ENCODE assay signal across 8 mouse cellular contexts in genomic region chr5:106925488-106926368, GRCm38 (mm10). TPM values are rescaled to one million over a fixed set of nuclear protein-coding genes. Genes with fewer than 3 reads are reported as not detected.
DNase-seq lines count a peak whose midpoint lies in the region; ATAC-seq and TF ChIP-seq lines count a peak whose summit lies in the region.
"Had no signal": no experiment of that assay in that cellular context is flagged by ENCODE, and none has a peak within 500 bp of the region (broad histone marks: within the 10 kb centered on the region; RNA-seq: fewer than 3 reads in every experiment).

Gene Hfm1 (minus strand): TSS chr5:106926321.

- H3K27me3 ChIP-seq in limb, embryonic 13.5 days, result no peaks in the 10 kb centered on the region
- no peaks in the 10 kb centered on the region for H3K27me3 ChIP-seq in midbrain, embryonic 14.5 days (ENCODE audit: control insufficient read depth, insufficient read depth, low read length)

- H3K36me3 ChIP-seq in limb, embryonic 13.5 days, result no peaks in the 10 kb centered on the region
- H3K36me3 ChIP-seq in midbrain, embryonic 14.5 days (ENCODE audit: control insufficient read depth, insufficient read depth, low read length), result no peaks in the 10 kb centered on the region

- H3K27ac ChIP-seq in bone marrow macrophage, adult 2 months (ENCODE audit: insufficient read depth, low read depth, low read length), result no peak within 1 kb of the TSS
- 0 out of 2 replicates have a peak within 1 kb of the TSS, but pooled peaks have one; percentile 10 for H3K27ac ChIP-seq in limb, embryonic 13.5 days
- peak within 1 kb of the TSS; percentile 94 for H3K27ac ChIP-seq in midbrain, embryonic 14.5 days (replicated peaks; ENCODE audit: low read depth, low read length)

- ATAC-seq in limb, embryonic 13.5 days (ENCODE audit: low FRiP score, low read depth), result peak; percentile 94
- ATAC-seq in midbrain, embryonic 14.5 days (ENCODE audit: low FRiP score, low TSS enrichment), result peak; percentile 95

- peak within 1 kb of the TSS; percentile 69 for H3K4me2 ChIP-seq in limb, embryonic 13.5 days (replicated peaks)
- H3K4me2 ChIP-seq in midbrain, embryonic 14.5 days (ENCODE audit: low read length), result peak within 1 kb of the TSS; percentile 59

- no peaks in the 10 kb centered on the region for H3K9me3 ChIP-seq in limb, embryonic 13.5 days
- H3K9me3 ChIP-seq in midbrain, embryonic 14.5 days (ENCODE audit: control insufficient read depth, low read length), result no peaks in the 10 kb centered on the region

- peak within 1 kb of the TSS; percentile 74 for H3K9ac ChIP-seq in limb, embryonic 13.5 days
- peak within 1 kb of the TSS; percentile 76 for H3K9ac ChIP-seq in midbrain, embryonic 14.5 days (replicated peaks; ENCODE audit: low read length)

- peaks cover 3% of the 10 kb centered on the region for H3K4me1 ChIP-seq in bone marrow macrophage, adult 2 months (ENCODE audit: control insufficient read depth, insufficient read depth, low read length)
- peaks cover 3% of the 10 kb centered on the region; the same call in 1 of the 2 replicates for H3K4me1 ChIP-seq in limb, embryonic 13.5 days
- peaks cover 5% of the 10 kb centered on the region; the same call in 1 of the 2 replicates for H3K4me1 ChIP-seq in midbrain, embryonic 14.5 days (ENCODE audit: control insufficient read depth, insufficient read depth, low read length)

- TF ChIP-seq POLR2A in bone marrow macrophage, adult 2 months (IDR thresholded peaks at IDR 0.05; ENCODE audit: borderline replicate concordance, low read depth, low read length), result no peak

- peak within 1 kb of the TSS; percentile 58 for H3K4me3 ChIP-seq in bone marrow macrophage, adult 2 months (ENCODE audit: insufficient read depth, low read length)
- peak within 1 kb of the TSS; percentile 61 for H3K4me3 ChIP-seq in limb, embryonic 13.5 days
- H3K4me3 ChIP-seq in midbrain, embryonic 14.5 days (replicated peaks; ENCODE audit: low read depth, low read length), result peak within 1 kb of the TSS; percentile 52
- H3K4me3 ChIP-seq: myocyte had no signal

- TF ChIP-seq CTCF in bone marrow macrophage, adult 2 months (IDR thresholded peaks at IDR 0.05; ENCODE audit: low read depth, low read length), result no peak

- peak; percentile 81 for DNase-seq in embryo, embryonic 10.5 days (ENCODE audit: low spot score)
- DNase-seq in gastrocnemius, postnatal 4 days (ENCODE audit: low spot score in 2 of 2), result peak; percentile 31 to 48
- DNase-seq in kidney, adult 9 months, result peak; percentile 6
- DNase-seq in midbrain, embryonic 14.5 days, result peak; percentile 92
- peak; percentile 49 to 79 for DNase-seq in spleen, postnatal 4 days (ENCODE audit: low spot score in 2 of 2)

- WGBS in limb, embryonic 13.5 days, result under 1% methylated on average over 71 of the region's 76 CpGs
- 1% methylated on average over 66 of the region's 76 CpGs for WGBS in midbrain, embryonic 14.5 days

RNA-seq across cellular contexts. Expression of gene Hfm1, which starts in this region (rescaled TPM):
- not detected in 2 replicates for polyA plus RNA-seq in bone marrow macrophage, adult 2 months (2012; ENCODE audit: insufficient read depth, insufficient read length, missing spikeins)
- not detected for total RNA-seq in gastrocnemius, postnatal 4 days (2021)
- 2.5 and 3.3 TPM in 2 replicates for polyA plus RNA-seq in limb, embryonic 13.5 days (2015; fragmentation: Nextera tagmentation; extraction: Ambion mirVana)
- 7.9 and 9.2 TPM in 2 replicates for polyA plus RNA-seq in midbrain, embryonic 14.5 days (2014; fragmentation: Nextera tagmentation; extraction: Ambion mirVana)
- polyA plus RNA-seq: myocyte had no signal

Comparison
In these comparisons a context has a peak if more than half of its experiments do, and no peak if none do; other contexts are left out.
1. Peak in DNase-seq in gastrocnemius, postnatal 4 days; RNA of the gene not detected or under 1 TPM.
2. DNase-seq: peak in every context shown above with its lines; median percentile 92 in midbrain, embryonic 14.5 days; 81 in embryo, embryonic 10.5 days; 64 in spleen, postnatal 4 days; 40 in gastrocnemius, postnatal 4 days; 6 in kidney, adult 9 months.